Mouse (Mus musculus): ENCODE results near the gene Gng8.

The Gng8 gene

DNA sequence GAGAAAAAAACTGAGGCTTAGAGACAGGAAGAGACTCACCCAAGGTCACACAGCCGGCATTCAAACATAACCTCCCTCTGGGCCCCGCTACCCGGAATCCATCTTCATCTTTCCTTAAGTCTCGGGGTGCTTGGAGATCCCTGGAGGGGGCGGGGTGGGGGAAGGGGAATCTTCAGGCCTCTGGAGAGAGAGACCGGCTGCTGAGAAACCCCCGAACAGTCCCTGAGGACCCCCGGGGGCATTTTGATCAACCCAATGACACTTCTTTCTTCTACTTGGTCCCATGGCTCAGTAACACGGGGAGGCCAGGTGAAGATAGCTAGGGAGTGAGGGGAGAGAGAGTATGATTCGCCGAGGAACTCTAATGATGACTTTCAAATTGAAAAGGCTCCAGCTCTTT lies 15.6 kb upstream of the Gng8 start:
- no peak for DNase-seq (ENCODE audit: low read depth)

DNA sequence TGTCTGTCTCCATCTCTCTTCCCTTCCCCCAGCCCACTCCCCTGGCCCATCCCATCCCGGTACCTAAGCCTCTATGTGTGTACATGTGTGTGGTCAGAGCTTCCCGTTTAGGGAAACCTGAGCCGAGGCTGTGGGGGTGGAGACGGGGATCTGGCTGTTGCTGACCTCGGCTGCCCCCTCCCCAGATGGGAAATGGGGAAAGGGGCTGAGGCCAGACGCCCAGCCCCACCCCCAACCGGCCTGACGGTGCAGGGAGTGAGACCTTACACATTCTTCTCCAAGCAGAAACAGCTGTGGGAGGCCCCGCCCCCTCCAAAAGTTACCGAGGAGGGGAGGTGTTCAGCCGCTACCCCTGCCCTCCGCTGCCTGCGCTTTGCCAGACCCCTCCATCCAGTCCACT lies 15.0 kb upstream of the Gng8 start:
- no peak for DNase-seq (ENCODE audit: low read depth)

DNA sequence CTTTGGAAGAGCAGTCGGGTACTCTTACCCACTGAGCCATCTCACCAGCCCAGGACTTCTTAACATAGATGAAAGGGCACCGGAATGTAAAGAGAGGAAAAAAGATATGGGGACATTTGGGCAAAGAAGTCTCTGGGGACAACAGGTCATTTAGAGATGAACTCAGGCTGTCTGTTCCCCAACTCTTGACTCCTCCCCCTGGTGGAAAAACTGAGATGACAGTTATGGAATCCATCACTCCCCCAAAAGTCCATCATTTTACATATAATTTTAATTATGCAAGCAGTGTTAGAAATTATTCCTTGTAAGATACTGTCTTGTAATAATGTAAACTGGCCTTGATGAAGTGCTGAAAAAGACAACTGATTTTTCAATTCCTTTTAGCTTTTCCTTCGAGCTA lies 13.9 kb upstream of the Gng8 start:
- no peak for DNase-seq (ENCODE audit: low read depth)

DNA sequence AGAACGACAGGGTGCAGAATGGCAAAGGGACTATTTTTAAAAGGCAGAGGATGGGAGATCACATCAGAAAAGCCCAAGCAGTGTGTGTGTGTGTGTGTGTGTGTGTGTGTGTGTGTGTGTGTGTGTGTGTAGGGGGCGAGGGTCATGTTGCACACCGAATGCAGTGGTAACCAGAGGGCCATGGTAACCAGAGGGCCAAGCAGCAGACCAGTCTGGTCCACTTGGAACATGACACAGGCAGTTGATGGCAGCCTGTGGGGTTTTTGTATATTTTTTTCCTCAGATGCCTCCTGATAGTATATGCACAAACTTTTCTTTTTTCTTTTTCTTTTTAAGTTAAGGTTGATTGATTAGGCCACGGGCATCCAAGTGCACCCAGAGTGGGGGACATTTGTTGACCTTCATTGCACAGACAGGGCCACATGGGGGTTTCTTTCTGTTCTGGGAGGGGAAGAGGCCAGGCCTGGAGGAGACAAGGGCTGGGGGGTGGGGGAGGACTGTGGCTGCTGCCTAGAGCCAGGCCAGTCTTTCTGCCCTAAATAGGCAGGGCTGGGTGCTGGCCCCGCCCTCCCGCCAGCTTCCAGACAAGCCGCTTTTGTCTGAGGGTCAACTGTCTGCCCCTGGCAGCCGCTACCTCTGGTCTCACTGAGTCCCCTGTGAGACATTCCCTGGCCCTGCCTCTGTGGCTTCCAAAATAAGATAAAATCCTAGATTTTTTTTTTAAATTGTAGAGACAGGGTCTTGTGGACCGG lies 11.6 kb upstream of the Gng8 start:
- DNase-seq (ENCODE audit: low read depth), result peak; percentile 90

DNA sequence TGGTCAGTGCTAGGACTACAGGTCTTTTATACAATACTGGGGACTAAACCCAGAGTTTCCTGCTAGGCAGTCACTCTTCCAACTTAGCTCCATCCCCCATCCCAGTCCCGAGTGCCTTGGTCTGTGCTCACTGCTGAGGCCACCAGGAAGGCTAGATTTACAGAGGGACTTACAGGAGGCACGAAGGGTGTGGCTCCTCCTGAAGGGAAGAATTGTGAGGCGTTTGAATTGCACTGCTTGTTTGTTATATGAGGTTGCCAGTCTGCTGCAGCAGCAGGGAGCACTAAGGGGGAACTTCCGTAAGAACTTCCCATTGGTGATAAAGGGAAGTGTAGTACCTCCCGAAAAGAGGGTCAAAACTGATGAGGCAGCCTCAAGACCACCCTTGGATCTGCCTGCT lies 11.0 kb upstream of the Gng8 start:
- DNase-seq (ENCODE audit: low read depth), result no peak

DNA sequence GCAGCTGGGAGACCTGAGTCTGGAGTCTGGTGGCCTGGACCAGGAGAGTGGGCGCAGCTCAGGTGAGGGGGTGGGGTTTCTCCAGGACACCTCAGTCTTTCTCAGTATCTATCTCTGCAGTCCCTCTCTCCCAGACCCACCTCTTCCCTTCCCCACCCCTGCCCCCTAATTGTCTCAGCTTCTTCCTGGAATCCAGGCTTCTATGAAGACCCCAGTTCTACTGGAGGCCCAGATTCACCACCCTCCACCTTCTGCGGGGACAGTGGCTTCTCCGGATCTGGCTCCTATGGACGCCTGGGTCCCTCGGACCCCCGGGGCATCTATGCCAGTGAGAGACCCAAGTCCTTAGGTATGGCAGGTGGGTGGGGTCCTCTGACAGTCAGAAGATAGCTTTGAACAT lies 8.4 kb upstream of the Gng8 start:
- DNase-seq (ENCODE audit: low read depth), result no peak

DNA sequence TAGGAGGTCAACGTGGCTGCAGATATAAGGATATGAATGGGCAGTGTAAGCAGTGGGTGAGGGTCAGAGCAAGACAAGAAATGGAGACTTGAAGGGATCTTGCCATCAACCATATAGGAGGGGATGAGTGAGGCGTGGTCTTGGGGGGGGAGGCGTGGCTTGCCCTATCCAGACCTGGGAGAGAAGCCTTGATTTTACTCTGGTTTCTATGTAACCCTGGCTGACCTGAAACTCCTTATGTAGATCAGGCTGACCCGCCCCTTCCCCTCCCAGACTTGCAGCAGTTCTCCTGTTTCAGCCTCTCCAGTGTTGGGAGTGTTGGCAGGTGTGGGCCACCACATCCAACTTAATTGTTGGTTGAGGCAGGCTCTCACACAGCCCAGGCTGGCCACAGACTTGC lies 7.3 kb upstream of the Gng8 start:
- no peak for DNase-seq (ENCODE audit: low read depth)

DNA sequence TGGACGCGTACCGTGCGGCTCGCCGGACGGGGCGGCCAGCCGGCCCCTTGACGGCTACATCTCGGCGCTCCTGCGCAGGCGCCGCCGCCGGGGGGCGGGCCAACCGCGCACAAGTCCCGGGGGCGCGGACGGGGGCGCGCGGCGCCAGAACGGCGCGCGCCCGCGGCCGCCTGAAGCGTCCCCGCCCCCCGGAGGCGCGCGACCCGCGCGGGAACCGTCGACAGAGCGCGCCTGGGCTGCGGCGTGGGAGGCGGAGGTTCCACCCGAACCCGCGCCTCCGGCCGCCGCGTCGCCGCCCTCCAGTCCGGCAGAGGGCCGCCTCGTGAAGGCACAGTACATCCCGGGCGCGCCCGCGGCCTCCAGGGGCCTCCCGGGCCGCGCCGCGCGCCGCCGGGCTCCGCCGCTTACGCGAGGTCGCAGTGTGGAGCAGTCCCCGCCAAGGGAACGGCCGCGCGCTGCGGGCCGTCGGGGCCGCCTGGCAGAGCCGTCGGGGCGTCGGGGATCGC lies 6.3 kb upstream of the Gng8 start:
- no peak for DNase-seq (ENCODE audit: low read depth)

DNA sequence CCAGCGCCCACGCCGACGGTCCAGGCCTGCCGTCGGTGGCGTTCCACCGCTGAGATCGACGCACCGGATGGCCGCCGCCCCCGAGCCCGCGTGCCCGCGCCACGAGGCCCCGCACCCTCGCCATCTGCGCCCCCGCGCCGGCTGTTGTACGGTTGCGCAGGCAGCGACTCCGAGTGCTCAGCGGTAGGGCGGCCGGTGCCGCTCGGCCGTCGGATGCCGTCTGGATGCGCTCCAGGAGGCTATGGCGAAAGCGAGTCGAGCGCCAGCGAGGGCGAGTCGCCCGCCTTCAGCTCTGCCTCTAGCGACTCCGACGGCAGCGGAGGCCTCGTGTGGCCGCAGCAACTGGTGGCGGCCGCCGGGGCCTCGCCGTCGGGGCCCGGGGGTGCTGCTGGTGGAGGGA lies 5.7 kb upstream of the Gng8 start:
- DNase-seq (ENCODE audit: low read depth), result no peak

DNA sequence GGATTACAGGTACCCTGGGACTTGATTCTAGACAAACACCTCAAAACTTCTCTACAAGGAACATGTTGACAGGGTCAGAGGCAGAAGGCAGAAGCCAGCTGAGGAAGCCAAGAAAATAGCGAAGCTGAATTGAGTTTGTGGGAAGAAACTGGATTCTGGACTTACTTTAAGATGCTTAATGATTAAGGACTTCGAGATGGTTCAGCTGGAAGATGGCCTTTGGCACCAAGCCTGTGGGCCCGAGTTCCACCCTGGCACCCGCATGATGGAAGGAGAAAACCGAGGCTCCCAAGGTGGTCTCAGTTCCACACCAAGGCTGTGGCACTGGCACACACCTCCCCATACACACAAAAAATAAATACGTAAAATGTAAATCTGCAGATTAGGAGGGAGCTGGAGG lies 1.1 kb upstream of the Gng8 start:
- DNase-seq (ENCODE audit: low read depth), result no peak

DNA sequence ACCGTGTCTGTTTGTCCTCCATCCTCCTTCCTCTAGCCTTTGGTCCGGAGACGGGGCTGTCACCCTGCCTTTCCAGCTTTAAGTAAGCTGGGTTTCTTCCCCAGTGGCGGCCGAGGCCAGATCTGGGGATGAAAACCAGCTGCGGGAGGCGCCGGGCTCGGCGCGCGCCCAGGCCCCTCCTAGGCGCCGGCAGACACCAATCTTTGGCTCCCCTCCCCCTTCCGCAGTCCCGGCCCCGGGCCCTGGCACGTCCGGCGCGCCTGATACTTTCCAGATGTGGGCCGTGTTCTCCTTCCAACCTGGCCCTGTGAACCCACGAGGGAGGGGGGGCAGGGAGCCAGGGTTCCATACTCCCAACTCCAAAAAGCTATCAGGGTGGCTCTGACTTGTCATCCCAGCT lies 642 bp upstream of the Gng8 start:
- peak; percentile 94 for DNase-seq (ENCODE audit: low read depth)

DNA sequence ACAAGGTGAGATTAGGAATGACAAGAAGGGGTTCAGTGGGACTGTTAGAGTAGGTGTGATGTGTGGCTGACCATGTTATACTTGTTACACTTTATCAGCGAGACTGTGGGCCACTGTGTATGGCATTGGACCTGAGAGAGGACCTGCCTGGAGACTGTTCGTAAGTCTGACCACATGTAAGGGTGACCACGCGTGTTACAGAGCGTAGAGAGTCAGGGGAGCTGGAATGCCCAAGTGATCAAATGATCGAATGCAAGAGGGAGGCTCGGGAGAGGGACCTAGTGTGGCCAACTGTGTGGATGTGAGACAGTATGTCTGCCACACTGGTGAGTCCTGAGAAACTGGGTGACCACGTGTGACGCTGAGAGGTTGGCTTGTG lies 755 bp downstream of the Gng8 start:
- no peak for DNase-seq (ENCODE audit: low read depth)

DNA sequence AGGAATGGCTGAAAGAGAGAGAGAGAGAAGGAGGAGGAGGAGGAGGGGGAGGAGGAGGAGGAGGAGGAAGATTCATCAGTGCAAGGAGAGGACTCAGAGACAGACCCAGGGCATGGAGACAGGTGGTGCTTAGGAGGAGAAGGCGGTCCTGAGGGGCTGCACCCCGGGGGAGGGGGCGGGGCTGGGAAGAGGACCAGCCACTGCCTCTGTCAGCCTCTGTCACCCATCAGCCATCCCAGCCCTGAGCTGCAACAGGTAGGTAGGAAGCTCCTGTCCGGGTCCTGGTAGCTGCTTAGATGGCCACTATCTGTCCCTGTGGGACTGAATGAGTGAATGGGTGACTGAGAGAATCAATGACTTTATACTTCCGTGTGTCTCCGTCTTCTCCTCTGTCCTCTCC lies 2.0 kb downstream of the Gng8 start:
- DNase-seq (ENCODE audit: low read depth), result no peak

DNA sequence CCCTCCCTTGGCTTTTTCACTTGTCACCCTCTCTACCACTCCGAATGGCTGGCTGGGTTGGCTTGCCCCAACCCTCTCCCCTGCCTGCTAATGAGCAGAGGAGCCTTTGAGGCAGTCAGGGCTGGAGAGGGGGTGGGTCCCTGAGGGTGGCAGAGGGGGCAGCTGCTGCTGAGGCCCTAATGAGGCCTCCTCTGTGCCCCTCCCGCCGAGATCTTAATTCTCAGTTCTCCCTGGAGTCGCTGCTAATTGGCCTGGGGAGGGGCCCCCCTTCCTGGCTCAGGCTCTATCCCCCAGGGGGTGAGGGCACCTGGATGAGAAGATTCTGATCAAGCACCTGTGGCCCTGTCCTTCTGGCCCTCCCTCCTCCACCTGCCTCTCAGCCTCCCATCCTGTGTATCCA lies 2.7 kb downstream of the Gng8 start:
- no peak for DNase-seq (ENCODE audit: low read depth)

DNA sequence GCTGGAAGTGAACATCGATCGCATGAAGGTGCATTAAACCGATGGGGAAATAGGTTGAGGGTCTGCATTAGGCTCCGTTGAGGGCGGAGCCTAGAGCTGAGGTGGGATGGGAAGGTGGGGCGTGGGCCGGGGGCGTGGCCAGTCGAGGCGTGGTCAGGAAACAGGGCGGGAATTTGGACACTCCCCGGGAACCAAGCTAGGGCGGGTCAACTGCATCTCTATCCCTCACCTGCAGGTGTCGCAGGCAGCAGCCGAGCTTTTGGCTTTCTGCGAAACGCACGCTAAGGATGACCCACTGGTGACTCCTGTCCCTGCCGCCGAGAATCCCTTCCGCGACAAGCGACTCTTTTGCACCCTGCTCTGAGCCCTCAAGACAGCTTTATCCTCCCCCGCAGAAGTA lies 3.4 kb downstream of the Gng8 start:
- DNase-seq (ENCODE audit: low read depth), result no peak

DNA sequence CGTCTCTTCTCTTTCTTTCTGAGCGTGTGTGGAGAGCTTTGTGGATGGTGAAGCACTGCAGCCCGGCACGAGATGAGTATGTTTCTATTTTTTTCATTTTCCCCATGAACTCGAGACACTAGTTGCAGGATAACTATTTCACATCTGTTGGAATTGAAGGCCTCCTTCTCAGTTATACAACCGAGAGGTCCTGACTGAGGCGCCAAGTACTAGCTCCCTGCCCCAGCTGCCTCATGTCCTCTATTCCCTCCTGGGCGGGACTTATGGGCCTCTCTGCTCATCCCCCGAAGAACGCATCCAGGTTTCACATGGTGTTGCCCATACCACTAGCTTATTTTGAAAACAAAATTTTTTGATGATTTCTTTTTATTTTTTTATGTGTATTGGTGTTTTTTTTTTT lies 3.9 kb downstream of the Gng8 start:
- no peak for DNase-seq (ENCODE audit: low read depth)

DNA sequence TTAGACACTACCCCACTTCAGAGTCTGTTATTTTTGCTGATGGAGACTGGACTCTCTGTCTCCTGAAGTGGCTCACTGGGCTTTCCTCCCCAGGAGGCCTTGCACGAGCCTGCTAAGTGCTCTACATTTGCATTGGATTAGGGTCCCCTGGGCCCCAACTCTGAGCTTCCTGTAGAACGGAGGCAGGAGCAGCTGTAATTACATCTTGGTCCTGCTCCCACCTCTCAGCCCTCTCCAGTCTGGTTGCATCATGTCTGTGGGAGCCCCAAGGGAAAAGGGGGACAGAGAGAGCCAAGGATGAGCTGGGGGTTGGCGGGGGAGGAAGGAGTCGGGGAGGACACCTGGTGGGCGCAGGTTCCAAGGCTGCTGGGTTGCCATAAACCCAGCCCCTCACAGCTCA lies 8.9 kb downstream of the Gng8 start:
- no peak for DNase-seq (ENCODE audit: low read depth)

DNA sequence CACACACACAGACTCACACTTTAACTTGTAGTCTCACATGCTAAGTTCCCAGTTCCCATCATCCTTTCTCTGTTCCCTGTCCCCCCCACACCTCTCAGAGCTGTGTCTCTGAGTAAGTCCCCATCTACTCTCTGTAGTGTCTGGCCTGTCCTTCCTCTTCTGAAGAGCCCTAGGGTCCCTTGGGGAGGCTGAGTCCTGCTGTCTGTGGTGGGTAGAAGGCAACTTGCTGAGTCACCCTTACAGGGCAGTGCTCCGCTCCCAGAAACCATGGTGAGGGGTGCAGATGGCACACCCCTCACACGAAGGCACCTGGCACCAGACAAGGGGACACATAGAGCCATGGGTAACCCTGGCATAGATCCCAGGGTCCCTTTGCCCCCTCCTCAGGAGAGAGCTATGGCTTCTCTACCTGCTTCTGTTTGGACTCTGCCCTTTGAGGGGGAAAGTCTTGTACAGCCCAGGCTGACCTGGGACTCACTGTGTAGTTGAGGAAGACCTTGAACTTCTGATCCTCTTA lies 11.9 kb downstream of the Gng8 start:
- no peak for DNase-seq (ENCODE audit: low read depth)

DNA sequence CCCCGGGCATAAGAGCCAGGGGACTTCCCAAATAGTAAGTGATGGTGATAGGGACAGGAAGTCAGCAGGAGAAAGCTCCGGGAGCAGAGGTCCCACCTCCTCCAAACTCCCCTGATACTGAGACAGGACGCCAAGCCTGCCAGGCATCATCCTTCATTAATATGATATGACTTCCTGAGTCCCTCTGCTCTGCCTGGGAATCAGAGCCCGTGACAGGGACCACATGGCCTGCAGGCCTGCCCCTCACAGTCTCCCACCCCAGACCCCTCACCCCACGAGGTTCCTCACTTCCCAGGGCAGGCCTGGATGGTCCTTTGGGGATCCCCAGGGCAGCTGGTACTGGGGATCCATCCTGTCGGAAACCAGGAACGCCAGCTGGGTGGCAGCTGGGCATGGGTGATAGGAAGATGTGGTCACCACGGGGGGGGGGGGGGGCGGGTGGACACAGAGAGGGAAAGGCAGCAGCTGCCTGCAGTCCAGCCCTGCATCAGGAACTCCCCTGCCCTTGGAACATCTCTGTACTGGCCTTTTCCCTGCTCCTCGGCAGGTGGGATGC lies 12.6 kb downstream of the Gng8 start:
- DNase-seq (ENCODE audit: low read depth), result no peak

DNA sequence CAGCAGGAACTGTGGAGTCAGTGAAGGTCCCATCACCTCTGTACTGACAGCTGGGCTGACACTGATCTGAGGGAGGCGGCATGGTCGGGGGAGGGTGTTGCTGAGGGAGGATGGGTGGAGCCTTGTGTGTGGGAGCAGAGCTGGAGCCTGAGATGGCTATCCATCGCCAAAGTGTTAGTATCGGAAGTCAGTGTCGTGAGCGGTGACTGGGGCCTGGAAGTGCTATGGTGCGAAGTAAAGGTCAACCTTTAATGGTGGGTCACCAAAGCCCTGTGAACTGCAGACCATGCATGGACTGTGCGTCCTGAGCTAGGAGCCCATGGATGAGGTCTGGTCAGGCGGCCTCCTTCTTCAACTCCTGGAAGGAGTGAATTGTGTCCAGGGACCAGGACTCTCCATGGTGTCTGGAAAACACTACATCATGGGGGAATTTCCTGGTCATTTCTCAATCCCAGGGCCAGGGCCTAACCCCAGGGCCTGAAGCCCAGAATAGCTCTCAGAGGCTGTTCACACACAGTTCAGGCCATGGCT lies 14.0 kb downstream of the Gng8 start:
- no peak for DNase-seq (ENCODE audit: low read depth)

DNA sequence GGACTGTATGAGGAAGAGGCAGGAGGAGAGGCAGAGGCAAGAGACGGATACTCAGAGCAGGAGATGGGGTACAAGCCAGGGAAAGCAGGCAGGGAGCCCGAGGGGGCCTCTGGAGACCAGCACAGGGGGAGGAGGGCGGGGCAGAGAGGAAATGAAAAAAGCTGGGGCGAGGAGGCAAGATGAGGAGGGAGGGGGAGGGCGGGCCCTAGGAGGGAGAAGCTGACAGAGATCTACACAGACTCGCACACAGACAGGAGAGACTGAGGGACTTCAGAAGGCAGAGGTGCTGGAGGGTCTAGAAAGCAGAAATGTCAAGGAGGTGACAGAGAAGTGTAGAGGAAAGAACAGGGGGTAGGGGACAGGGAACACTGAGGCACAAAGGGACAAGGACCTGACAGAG lies 14.7 kb downstream of the Gng8 start, which contains the start of gene Ptgir:
Ptgir (plus strand) TSS at position 210 of the 400 bp plus-strand sequence.
- DNase-seq (ENCODE audit: low read depth), result no peak

DNA sequence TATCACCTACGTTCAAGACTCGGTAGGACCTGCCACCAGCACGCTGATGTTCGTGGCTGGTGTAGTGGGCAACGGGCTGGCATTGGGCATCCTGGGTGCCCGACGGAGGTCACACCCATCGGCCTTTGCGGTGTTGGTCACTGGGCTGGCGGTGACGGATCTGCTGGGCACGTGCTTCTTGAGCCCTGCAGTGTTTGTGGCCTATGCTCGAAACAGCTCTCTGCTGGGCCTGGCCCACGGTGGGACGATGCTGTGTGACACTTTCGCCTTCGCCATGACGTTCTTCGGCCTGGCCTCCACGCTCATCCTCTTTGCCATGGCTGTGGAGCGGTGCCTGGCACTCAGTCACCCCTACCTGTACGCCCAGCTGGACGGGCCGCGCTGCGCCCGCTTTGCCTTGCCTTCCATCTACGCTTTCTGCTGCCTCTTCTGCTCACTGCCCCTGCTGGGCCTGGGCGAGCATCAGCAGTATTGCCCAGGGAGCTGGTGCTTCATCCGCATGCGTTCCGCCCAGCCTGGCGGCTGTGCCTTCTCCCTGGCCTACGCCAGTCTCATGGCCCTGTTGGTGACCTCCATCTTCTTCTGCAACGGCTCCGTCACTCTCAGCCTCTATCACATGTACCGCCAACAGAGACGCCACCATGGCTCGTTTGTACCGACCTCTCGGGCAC lies 15.4 kb downstream of the Gng8 start:
- no peak for DNase-seq (ENCODE audit: low read depth)

DNA sequence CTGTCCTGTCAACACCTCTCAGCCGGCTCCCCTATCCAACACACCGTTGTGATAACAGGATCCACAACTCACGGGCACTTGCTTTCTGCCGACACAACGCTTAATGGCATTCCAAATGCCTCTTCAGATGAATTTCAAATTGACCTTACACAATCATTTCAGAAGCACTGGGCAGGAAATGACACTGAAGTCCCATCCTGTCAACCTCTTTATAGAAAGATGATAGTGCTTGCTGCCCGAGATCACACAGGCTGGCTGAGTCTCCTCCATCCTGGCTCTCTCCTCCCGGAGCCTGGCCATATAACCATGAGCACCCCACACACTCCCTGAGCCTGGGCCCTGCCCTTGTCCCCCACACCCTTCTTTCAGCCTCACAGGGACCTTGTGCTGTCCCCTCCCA lies 16.3 kb downstream of the Gng8 start:
- no peak for DNase-seq (ENCODE audit: low read depth)
